Mouse (Mus musculus): ENCODE data around the gene Gm17655.
A peak's percentile ranks its signal among the peaks of the same experiment; 100 is the strongest.
"Not testable (repeated sequence)": the region's sequence is repeated elsewhere in the genome, so short reads cannot be mapped to it uniquely, and the experiment has no call there.

The Gm17655 gene

DNA sequence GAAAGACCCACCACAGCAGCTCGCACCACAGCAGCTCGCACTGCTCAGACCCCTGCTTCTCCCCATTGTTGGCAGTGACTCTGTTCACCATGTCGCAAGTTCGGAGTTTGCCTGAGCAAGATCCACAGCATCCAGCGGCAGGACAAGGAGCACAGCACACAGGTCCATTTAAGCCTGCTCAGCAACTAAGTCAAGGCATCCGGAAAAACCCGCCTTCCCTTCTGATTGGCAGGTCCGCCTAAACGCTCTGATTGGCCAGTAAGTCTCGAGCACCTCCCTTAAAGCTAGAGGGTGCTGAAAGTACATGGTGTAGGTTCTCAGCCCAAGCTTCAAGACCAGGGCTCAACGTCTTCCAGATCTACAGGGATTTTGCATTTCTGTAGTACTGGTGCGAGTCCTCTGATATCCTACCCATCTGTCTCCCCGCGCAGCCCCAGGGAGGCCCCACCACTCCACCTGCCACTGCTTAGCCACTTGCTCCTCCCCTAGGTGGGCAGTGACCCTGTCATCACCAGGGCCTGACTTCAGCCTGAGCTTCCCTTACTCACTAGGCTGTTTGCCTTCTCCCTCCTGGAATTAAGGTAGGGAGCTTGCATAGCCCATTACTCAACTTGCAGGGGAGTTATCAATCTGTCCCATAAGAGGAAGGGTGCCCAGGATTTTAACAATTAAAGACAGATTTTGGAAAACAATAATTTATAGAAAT lies 14.0 kb upstream of the Gm17655 start:
- DNase-seq = no peak

DNA sequence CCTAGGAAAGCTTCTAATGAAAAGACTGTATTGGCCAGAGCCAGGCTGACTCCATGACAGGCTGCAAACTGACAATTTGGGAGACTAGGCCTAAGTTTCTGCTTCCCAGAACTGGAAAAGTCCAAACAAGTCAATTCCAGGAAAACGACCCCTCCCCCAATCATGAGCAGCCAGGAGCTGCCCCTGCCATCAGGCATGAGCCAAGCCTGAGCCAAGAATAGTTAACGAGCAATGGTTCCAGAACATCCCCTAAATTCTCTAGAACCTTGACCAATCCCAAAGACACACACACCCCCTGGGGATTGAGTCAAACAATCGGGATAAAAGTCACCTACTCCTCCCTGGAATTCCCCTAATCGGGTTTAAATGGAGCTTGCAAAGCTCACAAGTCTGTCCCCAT lies 10.6 kb upstream of the Gm17655 start:
- DNase-seq = no peak

DNA sequence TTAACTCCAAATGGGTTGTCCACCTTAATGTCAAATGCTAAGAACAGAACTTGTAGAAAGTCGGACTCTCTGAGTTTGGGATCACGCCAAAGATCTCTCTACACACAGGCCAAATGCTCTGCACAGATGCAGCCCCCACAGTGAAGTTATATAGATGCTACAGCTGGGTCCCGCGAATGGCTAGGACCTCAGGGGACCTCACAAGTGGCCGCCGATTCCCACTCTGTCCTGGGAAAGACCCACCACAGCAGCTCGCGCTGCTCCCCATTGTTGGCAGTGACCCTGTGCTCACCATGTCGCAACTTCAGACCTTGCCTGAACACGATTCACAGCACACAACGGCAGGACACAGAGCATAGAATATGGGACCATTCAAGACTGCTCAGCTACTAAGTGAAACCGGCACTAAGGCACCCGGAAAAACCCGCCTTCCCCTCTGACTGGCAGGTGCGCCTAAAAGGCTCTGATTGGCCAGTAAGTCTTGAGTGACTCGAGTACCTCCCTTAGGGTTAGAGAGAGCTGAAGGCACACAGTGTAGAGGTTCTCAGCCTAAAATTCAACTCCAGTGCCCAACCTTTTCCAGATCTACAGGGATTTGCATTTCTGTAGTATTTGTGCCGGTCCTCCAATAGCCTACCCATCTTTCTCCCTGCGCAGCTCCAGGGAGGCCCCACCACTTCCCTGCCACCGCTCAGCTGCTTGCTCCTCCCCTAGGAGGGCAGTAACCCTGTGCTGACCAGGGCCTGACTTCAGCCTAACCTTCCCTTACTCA lies 14.5 kb downstream of the Gm17655 start:
- DNase-seq = peak; percentile 90

- peak; percentile 48 for DNase-seq
These were observed 48.5 kb downstream of the Gm17655 start for GRCm38 (mm10) chr5:110023694-110024427.

GRCm38 (mm10) chr5:110023273-110023672 lies 49.0 kb downstream of the Gm17655 start:
- no peak for DNase-seq

GRCm38 (mm10) chr5:110015775-110016174 lies 56.5 kb downstream of the Gm17655 start:
- DNase-seq = not testable (repeated sequence)

Data from lung, postnatal 10 days (tissue).